Mouse (Mus musculus) G1E (cell line): ENCODE measurements around the gene Crybb3. TPM values are rescaled to one million over a fixed set of nuclear protein-coding genes. Genes with fewer than 3 reads are reported as not detected.

Experiments
- ATAC-seq: 2 replicates; pipeline ENCODE4 v1.8.0; 2016; ENCODE audit warnings: mild to moderate bottlenecking; ENCODE audit not compliant: insufficient number of reproducible peaks, poor library complexity, low FRiP score, severe bottlenecking; ENCODE audit errors: extremely low read depth
- DNase-seq: peaks from one replicate; pipeline ENCODE4 v3.0.0; 2012; ENCODE audit warnings: low spot score
- H3K27me3 ChIP-seq: 2 replicates; pipeline ENCODE4 v1.6.1; 2012; ENCODE audit warnings: mild to moderate bottlenecking, low read length, inconsistent platforms; ENCODE audit not compliant: insufficient read depth
- H3K36me3 ChIP-seq: replicated peaks from 2 replicates; pipeline ENCODE3; 2012; ENCODE audit warnings: mild to moderate bottlenecking, inconsistent platforms
- H3K4me1 ChIP-seq: 2 replicates; pipeline ENCODE4 v1.6.1; 2012; ENCODE audit warnings: low read depth, low read length, inconsistent platforms, mixed read lengths; ENCODE audit not compliant: insufficient read depth
- H3K4me3 ChIP-seq: 2 replicates; pipeline ENCODE4 v1.5.1; 2012; ENCODE audit warnings: low read depth, mild to moderate bottlenecking, inconsistent platforms, low read length, moderate library complexity, mixed read lengths
- H3K9me3 ChIP-seq: replicated peaks from 2 replicates; pipeline ENCODE4 v1.6.1; 2012; ENCODE audit warnings: inconsistent platforms
- CTCF ChIP-seq: IDR thresholded peaks from 2 replicates; pipeline ENCODE4 v1.5.1; 2012; ENCODE audit warnings: low read depth, low read length, inconsistent platforms, mixed read lengths
- GATA1 ChIP-seq: IDR thresholded peaks from 2 replicates; pipeline ENCODE4 v1.6.1; 2012; ENCODE audit warnings: borderline replicate concordance, low read length, inconsistent platforms, mixed read lengths
- GATA2 ChIP-seq: IDR thresholded peaks from 2 replicates; pipeline ENCODE4 v1.6.1; 2012; ENCODE audit warnings: low read depth, low read length, inconsistent platforms, borderline replicate concordance
- POLR2AphosphoS5 ChIP-seq: IDR thresholded peaks from 2 replicates; pipeline ENCODE4 v1.6.1; 2012; ENCODE audit warnings: low read depth, low read length, inconsistent platforms; ENCODE audit not compliant: insufficient replicate concordance
- TAL1 ChIP-seq: conservative IDR thresholded peaks from 2 replicates; pipeline ENCODE4 v1.6.1; 2012; ENCODE audit warnings: low read depth, low read length, inconsistent platforms, mixed read lengths
- polyA plus RNA-seq: library from polyadenylated mRNA; stranded (reverse); fragments of >175 nt; gene quantifications from 2 replicates; pipeline ENCODE4 v1.2.3, GENCODE M21; 2012
- total RNA-seq, 2 experiments: library from RNA; stranded (forward) in 1 of 2; stranded (reverse) in 1 of 2; fragments of 200-1000 nt in 1 of 2; fragments of >200 nt in 1 of 2; fragmentation: Nextera tagmentation in 1 of 2; gene quantifications; 2 replicates each; pipeline ENCODE4 v1.2.3; 2014 to 2017

Gene Crybb3
- total and polyA plus RNA-seq, 3 experiments: not detected

DNA sequence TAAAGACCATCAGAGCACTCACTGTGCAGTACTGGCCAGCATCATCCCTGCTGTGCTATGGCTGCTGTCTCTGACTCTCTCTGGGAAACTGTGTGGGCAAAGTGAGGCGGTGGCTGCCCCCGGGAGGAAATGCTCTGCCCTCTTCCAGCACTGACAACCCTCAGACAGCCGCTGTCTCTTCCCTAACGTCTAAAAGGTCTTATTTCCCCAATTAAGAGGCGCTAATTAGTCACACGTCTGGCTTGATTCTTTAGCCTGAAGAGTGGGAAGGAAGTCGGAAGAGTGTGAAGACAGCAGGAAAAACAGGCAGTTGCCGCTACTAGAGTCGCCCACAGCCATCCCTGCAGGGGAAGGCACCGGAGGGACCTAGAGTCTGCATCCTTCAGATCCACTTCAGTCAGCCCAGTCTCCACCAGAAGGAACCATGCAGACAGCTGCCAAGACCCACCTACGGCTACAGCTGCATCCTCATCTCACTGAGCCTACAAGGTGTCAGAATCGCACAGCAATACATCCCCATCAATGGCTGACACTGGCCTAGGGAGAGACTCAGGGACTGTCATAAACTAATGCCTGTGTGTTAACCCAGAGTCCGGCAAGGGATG lies 38.6 kb upstream of the Crybb3 start:
- Histone ChIP-seq H3K4me1 (no peaks in the 10 kb centered on the region), H3K9me3 (peaks cover 92% of the 10 kb centered on the region), H3K4me3 (no peak overlapping the region), H3K27me3 (no peaks in the 10 kb centered on the region), H3K36me3 (no peaks in the 10 kb centered on the region)
- no peak for ATAC-seq
- DNase-seq: no peak
- no peak for TF ChIP-seq CTCF

DNA sequence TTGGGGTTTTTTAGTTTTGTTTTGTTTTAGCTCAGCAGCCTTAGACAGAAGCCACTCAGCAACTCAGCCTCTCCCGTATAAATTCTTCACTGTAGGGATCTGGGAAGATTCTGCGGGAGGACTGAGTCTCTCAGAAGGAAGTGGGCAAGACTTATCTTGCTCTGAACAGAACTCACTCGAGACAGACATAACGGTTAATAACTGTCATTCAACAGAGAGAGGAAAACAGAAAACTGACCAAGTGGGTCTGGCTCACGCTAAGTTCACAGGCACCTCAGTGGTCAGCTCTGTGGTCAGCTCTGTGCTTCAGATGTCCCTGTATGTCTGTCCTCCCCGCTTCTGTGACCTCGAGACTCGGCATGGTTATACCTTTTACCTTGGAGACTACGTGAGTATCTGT lies 37.9 kb upstream of the Crybb3 start:
- H3K4me3 ChIP-seq: no peak overlapping the region
- no peaks in the 10 kb centered on the region for H3K36me3 ChIP-seq
- H3K9me3 ChIP-seq: peaks cover 92% of the 10 kb centered on the region
- no peaks in the 10 kb centered on the region for H3K4me1 ChIP-seq
- no peaks in the 10 kb centered on the region for H3K27me3 ChIP-seq
- TF ChIP-seq POLR2AphosphoS5: no peak
- no peak for TF ChIP-seq TAL1
- no peak for TF ChIP-seq GATA2
- no peak for TF ChIP-seq GATA1
- no peak for TF ChIP-seq CTCF
- ATAC-seq (no peak), DNase-seq (no peak)

DNA sequence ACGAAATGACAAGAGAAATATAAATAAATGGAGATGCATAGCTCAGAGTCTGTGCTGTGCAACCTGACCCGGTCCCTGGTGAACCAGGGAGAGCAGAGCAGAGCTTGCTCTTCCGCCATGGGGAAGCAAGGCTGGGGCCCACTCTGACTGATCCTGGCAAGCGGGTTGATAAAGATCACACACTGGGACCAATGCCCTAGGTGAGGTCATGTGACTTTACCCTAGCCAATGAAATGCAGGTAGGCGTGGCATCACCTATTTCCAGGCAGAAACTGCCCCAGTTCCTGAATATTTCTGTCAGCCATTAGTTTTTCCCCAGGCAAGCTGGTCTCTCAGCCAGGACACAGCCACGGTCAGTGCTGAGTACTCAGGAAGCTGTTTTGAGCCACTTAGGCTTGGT lies 37.3 kb upstream of the Crybb3 start:
- TF ChIP-seq GATA2: no peak
- TF ChIP-seq GATA1: no peak
- no peak for TF ChIP-seq POLR2AphosphoS5
- TF ChIP-seq TAL1: no peak
- TF ChIP-seq CTCF: no peak
- no peak for ATAC-seq
- Histone ChIP-seq H3K27me3 (no peaks in the 10 kb centered on the region), H3K9me3 (peaks cover 93% of the 10 kb centered on the region), H3K4me3 (no peak overlapping the region), H3K4me1 (no peaks in the 10 kb centered on the region), H3K36me3 (no peaks in the 10 kb centered on the region)
- no peak for DNase-seq

DNA sequence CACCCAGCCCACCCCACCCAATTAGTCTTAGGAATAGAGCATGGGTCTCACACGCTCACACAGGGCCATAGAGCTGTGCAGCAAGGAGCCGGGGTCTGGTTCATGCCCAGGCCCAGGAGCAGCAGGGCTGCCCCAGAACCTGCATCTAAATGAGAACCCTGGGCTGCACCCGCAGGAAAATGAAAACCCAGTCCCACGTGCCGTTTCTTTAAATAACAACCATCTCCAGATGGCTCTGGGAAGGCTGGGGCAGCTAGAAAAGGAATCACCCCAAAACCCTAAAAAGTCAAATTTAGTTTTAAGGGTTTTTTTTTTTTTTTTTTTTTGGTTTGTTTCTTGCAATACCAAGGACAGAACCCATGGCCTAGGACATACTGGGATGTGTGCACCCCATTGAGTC lies 36.0 kb upstream of the Crybb3 start:
- no peaks in the 10 kb centered on the region for H3K36me3 ChIP-seq
- H3K4me1 ChIP-seq: no peaks in the 10 kb centered on the region
- peaks cover 96% of the 10 kb centered on the region for H3K9me3 ChIP-seq
- TF ChIP-seq TAL1 (no peak), GATA2 (no peak), GATA1 (no peak), CTCF (no peak), POLR2AphosphoS5 (no peak)
- no peak overlapping the region for H3K4me3 ChIP-seq
- H3K27me3 ChIP-seq: no peaks in the 10 kb centered on the region
- ATAC-seq: no peak
- no peak for DNase-seq

DNA sequence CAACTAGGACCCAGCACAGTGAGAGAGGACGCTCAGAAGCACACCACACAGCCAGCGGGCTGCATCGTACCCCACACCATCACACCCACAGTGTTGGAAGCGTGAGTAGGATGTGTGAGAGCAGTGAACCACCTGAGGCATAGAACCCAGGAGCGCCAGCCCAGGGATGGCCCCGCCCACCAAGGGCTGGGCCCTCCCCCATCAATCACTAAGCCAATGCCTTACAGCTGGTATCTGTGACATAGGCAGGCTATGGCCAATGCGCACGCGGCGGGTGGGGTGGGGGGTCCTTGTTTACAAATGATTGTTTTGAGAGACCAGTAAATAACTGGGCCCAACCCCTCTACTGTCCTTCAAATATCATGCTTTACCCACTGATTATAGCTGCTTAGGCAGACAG lies 34.5 kb upstream of the Crybb3 start:
- TF ChIP-seq CTCF (no peak), TAL1 (no peak), GATA2 (no peak), POLR2AphosphoS5 (no peak), GATA1 (no peak)
- no peak overlapping the region for H3K4me3 ChIP-seq
- H3K9me3 ChIP-seq: peaks cover 93% of the 10 kb centered on the region
- no peak for ATAC-seq
- H3K36me3 ChIP-seq: no peaks in the 10 kb centered on the region
- no peaks in the 10 kb centered on the region for H3K4me1 ChIP-seq
- DNase-seq: no peak
- H3K27me3 ChIP-seq: no peaks in the 10 kb centered on the region

DNA sequence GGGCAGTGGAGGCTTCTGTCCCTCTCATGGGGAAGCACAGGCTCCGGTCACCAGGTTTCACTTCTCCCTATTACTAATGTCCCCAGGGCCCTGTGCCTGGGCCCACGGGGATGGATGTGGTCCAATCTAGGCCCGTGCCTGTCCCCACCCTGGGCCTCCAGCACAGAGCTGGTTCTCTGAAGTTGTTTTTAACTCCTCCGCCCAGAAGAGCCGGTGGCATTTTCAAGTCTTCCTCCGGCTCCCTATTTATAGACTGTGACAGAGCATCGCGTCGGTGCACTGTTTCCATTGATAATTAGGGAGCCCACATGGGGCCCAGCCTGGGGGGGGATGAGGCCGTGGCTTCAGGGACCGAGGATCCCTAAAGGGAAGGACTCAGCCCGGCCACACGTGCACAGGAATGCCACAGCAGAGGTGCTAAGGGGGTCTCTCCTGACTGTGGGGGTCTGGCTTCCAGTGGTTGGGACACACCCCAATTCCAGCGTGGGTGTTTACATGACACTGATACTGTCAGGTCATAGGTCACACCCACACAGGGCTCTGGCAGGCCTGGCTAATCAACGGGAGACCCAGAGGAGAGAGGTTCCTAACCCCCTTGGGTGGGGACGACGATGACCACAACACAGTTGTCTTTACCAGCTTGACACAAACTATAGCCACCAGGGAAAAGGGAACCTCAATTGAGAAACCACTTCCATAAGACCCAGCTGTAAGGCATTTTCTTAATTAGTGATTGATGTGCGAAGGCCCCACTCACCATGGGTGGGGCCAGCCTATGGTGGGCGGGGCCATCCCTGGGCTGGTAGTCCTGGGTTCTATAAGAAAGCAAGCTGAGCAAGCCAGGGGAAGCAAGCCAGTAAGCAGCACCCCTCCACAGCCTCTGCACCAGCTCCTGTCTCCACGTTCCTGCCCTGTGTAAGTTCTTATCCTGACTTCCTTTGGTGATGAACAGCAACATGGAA lies 33.2 kb upstream of the Crybb3 start:
- DNase-seq: no peak
- no peak for ATAC-seq
- Histone ChIP-seq H3K9me3 (peaks cover 87% of the 10 kb centered on the region), H3K36me3 (no peaks in the 10 kb centered on the region), H3K27me3 (no peaks in the 10 kb centered on the region), H3K4me1 (no peaks in the 10 kb centered on the region), H3K4me3 (no peak overlapping the region; the same call in 1 of the 2 replicates)
- TF ChIP-seq POLR2AphosphoS5 (no peak), GATA1 (no peak), TAL1 (no peak), CTCF (no peak), GATA2 (no peak)
